Mouse (Mus musculus) frontal cortex, postnatal 14 days (tissue): ENCODE data around the gene Taf3.

ENCODE experiments used
- DNase-seq, 2 experiments: peaks; one replicate each; pipeline ENCODE4 v3.0.0; 2022; ENCODE audit warnings: low spot score in 2 of 2

The Taf3 gene

GRCm38 (mm10) chr2:10048461-10048860 lies at the start of gene Taf3:
Gene Taf3 (minus strand): TSS chr2:10048596.
- DNase-seq = peak; percentile 80 to 89

- no peak for DNase-seq
Measured at GRCm38 (mm10) chr2:10094327-10095100, 46.1 kb upstream of the Taf3 start.

- no peak for DNase-seq
Measured at GRCm38 (mm10) chr2:10087256-10087850, 39.0 kb upstream of the Taf3 start.

- no peak for DNase-seq
Measured at GRCm38 (mm10) chr2:10082737-10083136, 34.3 kb upstream of the Taf3 start.

GRCm38 (mm10) chr2:10081453-10082080 lies 33.2 kb upstream of the Taf3 start:
- DNase-seq = no peak

GRCm38 (mm10) chr2:10080310-10081010 lies 32.1 kb upstream of the Taf3 start, which contains the start of the genes Atp5c1 and Kin:
Gene Atp5c1 (minus strand): TSS chr2:10080510.
Gene Kin (plus strand): TSS chr2:10080593.
- peak; percentile 94 to 95 for DNase-seq

GRCm38 (mm10) chr2:10079745-10080309 lies 31.4 kb upstream of the Taf3 start:
- no peak for DNase-seq

- DNase-seq = no peak
Measured at GRCm38 (mm10) chr2:10076675-10077074, 28.3 kb upstream of the Taf3 start.

GRCm38 (mm10) chr2:10074470-10074869 lies 26.1 kb upstream of the Taf3 start:
- DNase-seq = no peak

- no peak for DNase-seq
Measured at GRCm38 (mm10) chr2:10071751-10072150, 23.4 kb upstream of the Taf3 start.

- DNase-seq = no peak
Measured at GRCm38 (mm10) chr2:10058836-10059235, 10.4 kb upstream of the Taf3 start.

- DNase-seq = no peak
Measured at GRCm38 (mm10) chr2:10051996-10052395, 3.6 kb upstream of the Taf3 start.

GRCm38 (mm10) chr2:10050878-10051277 lies 2.5 kb upstream of the Taf3 start:
- DNase-seq = peak; percentile 27 to 33

- DNase-seq = no peak
Measured at GRCm38 (mm10) chr2:10049456-10049855, 1.1 kb upstream of the Taf3 start.

GRCm38 (mm10) chr2:10047758-10048436 lies 499 bp downstream of the Taf3 start:
- peak; percentile 18 to 27 for DNase-seq

- no peak for DNase-seq
Measured at GRCm38 (mm10) chr2:10034976-10035375, 13.4 kb downstream of the Taf3 start.

- DNase-seq = no peak
Measured at GRCm38 (mm10) chr2:10033684-10034083, 14.7 kb downstream of the Taf3 start.

- no peak for DNase-seq
Measured at GRCm38 (mm10) chr2:10029755-10030154, 18.6 kb downstream of the Taf3 start.

GRCm38 (mm10) chr2:10024264-10024663 lies 24.1 kb downstream of the Taf3 start:
- DNase-seq = no peak

- DNase-seq = no peak
Measured at GRCm38 (mm10) chr2:10021296-10021695, 27.1 kb downstream of the Taf3 start.

- no peak for DNase-seq
Measured at GRCm38 (mm10) chr2:10014951-10015635, 33.3 kb downstream of the Taf3 start.
